Mouse (Mus musculus): ENCODE measurements around the gene Tmx1.
A peak's percentile ranks its signal among the peaks of the same experiment; 100 is the strongest.

The Tmx1 gene

DNA sequence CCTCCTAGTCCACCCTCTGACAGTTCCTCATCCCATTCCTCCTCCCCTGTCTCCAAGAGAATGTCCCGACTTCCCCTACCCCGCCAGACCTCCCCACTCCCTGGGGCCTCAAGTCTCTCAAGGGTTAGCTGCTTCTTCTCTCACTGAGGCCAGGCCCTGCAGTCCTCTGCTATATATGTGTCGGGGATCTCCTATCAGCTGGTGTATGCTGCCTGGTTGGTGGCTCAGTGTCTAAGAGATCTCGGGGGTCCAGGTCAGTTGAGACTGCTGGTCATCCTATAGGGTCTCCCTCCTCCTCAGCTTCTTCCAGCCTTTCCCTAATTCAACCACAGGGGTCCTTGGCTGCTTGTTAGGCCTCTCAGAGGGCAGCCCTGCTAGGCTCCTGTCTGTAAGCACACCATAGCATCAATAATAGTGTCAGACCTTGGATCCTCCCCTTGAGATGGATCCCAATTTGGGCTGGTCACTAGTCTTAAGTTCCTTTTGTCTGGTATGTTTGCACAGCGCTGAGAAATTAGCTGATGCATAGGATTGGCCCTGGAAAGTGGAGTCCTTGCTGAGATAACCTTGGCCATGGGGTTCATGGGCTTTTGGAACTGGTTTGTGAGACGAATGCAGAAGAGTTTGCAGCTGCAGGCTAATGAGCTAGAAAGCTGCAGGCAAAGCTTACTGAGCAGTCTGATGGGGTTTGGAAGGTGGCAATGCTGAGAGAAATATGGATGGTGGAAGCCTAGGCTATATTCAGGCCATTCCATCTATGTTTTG is 34.0 kb downstream of the Tmx1 start:
- DNase-seq (ENCODE audit: low read depth, low spot score) = no peak

DNA sequence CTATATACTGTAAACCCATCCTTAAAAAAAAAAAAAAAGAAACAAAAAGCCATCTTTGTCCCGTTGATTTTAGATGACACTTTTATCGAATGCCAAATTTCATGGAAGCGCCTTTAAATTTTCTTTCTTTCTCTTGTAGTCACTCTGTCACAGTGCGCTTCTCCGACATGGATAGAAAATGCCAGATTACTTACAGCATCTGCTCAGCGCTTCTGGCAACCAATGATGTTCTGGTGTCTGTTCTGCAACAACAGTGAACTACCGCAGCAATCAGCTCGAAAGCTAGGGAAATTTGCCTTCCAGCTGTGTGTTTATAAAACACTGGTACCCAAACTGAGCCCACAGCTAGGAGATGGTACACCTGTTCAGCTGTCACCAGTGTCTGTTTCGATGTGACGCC is 39.5 kb downstream of the Tmx1 start:
- no peak for DNase-seq (ENCODE audit: low read depth, low spot score)

DNA sequence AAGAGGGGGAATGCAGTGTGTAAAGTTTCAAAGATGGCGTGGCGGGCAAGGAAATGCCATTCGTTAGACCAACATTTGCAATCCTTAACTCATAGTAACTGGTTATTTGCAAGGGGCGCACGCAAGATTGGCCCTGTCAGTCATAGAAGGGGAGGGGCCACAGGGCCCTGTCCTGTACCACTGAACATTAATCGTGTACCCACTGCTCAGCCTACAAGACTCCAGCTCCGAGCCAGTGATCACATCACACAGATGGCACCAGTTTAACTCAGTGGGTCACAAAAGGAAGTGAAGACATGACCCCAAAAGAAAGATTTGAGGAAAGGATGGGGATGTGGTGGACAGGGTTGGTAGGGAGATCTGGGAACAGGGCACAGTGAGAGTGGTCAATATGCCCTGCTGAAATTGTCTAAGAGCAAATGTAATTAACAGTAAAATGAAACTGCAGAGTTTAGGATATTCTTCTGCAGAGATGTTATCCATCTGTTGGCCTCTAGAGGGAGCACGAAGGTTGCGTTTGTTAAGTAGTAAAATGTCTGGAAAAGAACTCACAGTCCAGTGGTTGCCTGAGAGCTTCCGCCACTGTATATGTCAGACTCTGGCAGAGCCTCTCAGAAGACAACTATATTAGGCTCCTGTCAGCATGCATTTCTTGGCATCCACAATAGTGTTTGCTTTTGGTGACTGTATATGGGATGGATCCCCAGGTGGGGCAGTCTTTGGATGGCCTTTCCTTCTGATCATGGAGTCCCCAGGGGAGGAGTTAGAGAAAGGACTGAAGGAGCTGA is 41.8 kb downstream of the Tmx1 start:
- peak; percentile 26 for DNase-seq (ENCODE audit: low read depth, low spot score)

DNA sequence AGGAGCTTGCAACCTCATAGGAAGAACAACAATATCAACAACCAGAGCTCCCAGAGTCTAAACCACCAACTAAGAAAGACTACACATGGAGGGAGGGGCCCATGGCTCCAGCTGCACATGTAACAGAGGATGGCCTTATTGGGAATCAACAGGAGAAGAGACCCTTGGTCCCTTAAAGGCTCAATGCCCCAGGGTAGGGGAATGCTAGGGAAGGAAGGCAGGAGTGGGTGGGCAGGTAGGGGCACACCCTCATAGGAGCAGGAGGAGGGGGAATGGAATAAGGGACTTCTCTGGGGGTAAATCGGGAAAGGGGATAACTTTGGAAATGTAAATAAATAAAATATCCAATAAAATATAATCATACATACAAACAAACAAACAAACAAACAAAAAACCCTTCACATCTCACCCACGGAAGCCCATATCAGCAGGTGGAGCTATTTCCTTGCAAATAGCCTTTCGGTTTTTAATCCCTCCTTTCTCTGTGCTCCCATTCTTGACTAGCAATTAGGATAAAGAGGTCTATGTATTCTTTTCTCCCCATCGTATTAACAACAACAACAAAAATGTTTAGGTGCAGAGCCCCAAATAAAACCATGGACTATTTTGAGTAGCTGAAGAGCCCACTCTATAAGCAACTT is 42.5 kb downstream of the Tmx1 start:
- DNase-seq (ENCODE audit: low read depth, low spot score) = no peak

- no peak for DNase-seq (ENCODE audit: low read depth, low spot score)
Measured at GRCm38 (mm10) chr12:70498091-70498490, 45.2 kb downstream of the Tmx1 start.

DNA sequence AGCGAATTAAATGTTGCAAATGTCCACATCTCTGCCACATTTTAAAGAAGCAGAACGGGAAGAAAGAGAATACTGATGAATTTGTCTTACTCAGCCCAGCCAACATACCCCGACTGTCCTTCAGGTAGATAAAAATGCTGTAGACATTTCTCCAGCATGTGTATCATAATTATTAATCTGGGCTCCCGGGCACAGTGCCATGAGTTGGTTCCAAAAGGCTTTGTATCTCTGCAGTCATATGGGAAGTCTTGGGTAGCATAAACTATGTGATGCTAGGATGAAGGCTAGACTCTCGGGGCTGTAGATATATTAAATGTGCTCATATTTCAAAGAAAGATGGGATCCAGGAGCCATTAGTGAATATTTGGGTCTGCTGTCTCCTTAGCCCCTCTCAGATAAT is 53.1 kb downstream of the Tmx1 start:
- no peak for DNase-seq (ENCODE audit: low read depth, low spot score)

GRCm38 (mm10) chr12:70512023-70512422 is 59.1 kb downstream of the Tmx1 start:
- no peak for DNase-seq (ENCODE audit: low read depth, low spot score)

GRCm38 (mm10) chr12:70512431-70512830 is 59.5 kb downstream of the Tmx1 start:
- DNase-seq (ENCODE audit: low read depth, low spot score) = no peak
